Mouse (Mus musculus): ENCODE measurements at regions not wholly inside any gene's neighbourhood (a gene's known extent, or its start where the extent isn't known, plus 50 kb on each side); places are given as distances from the start of the nearest gene placed in this dataset.

GRCm38 (mm10) chr9:34234734-34235133 lies 251.0 kb upstream of the Kirrel3 start:
- TF ChIP-seq CTCF (conservative IDR thresholded peaks at IDR 0.05; ENCODE audit: insufficient read depth, insufficient read length, low read depth, low read length) (no peak), POLR2A (IDR thresholded peaks at IDR 0.05; ENCODE audit: low read depth, low read length) (no peak)
